Mouse (Mus musculus) heart, postnatal 4 days (tissue): Measurements from ENCODE around the gene Adra1b. TPM values are rescaled to one million over a fixed set of nuclear protein-coding genes. Genes with fewer than 3 reads are reported as not detected.

Experiments
- total RNA-seq, 2 experiments: library from RNA; stranded (reverse); gene quantifications; 2 replicates each; pipeline ENCODE4 v1.2.3; 2021

Adra1b gene
- total RNA-seq, 2 experiments from 2014 or later, result 37.0 to 39.2 TPM

Other genes starting within 250 kb of the Adra1b start
- 10 to 100 TPM; 38.7 to 39.4 TPM for gene Pwwp2a, start 219.2 kb downstream of the Adra1b start, total RNA-seq
- 10 to 100 TPM; 40.4 to 43.5 TPM for gene Ttc1, start 153.2 kb downstream of the Adra1b start, total RNA-seq